Mouse (Mus musculus): ENCODE data around the gene Slit3.

GRCm38 (mm10) chr11:35454191-35454725, 333.2 kb downstream of the Slit3 start:
- TF ChIP-seq CTCF (IDR thresholded peaks at IDR 0.05; ENCODE audit: extremely low read depth, insufficient read length, insufficient replicate concordance, low read depth, low read length) (no peak), POLR2A (IDR thresholded peaks at IDR 0.05; ENCODE audit: low read depth, low read length) (no peak)
